Mouse (Mus musculus): ENCODE data around the gene Gm21987.
A peak's percentile ranks its signal among the peaks of the same experiment; 100 is the strongest.
"Not testable (repeated sequence)": the region's sequence is repeated elsewhere in the genome, so short reads cannot be mapped to it uniquely, and the experiment has no call there.

Gene Gm21987

DNA sequence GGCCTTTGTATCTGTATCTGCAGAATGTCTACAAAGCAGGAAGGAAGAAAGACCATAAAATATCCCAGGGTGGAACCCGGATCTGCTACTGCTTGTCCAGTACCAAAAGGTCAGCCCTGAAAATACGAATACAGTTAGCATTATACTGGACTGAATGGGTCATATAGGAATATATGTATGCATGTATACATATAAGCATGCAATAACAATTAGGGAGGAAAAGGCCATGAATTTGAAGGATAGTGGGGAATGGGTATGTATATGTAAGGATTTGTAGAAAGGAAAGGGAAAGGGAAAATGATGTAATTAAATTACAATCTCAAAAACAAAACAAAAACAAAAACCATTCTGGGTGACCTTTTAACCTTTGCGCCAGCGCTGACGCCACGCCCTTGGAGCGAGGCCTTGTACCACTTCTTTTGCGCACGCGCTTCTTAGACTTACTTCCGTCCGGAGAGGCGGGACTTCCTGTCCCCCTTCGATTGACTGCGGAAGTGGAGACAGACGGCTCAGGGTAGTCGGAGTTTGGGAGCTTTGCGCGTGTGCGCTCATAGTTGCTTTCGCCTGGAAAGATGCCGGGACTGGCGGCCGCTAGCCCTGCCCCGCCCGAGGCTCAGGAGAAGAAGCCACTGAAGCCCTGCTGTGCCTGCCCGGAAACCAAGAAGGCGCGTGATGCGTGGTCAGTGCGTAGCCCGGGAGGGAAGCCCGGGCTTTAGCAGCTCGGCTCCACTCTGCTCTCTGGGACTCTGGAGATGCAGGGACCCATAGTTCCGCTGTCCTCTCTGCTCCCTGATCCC lies at the start of gene Gm21987, which contains the start of gene Cox17:
Gm21987 (plus strand) TSS at position 512 of the 797 bp plus-strand sequence.
Cox17 (plus strand) TSS at position 463 of the 797 bp plus-strand sequence.
- DNase-seq (ENCODE audit: low spot score): peak; percentile 92

DNA sequence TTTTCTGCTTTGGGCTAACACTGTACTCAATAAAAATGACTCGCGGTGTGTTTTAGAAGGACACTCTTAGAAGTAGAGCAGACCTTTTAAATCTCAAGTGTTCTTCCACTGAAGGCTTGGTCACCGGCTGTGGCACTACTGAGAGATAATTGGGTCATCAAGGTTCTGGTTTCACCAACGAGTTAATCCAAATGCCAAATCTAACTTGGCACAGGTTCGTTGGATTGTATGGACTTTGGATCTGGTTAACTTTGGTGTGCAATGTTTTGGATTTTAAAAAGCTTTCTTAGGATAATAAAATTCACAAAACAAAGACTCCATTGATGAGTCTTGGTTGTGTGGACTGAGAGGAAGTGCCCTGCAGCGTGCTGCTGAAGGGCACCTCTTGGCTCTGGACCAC lies 48.4 kb upstream of the Gm21987 start:
- no peak for DNase-seq (ENCODE audit: low spot score)

DNA sequence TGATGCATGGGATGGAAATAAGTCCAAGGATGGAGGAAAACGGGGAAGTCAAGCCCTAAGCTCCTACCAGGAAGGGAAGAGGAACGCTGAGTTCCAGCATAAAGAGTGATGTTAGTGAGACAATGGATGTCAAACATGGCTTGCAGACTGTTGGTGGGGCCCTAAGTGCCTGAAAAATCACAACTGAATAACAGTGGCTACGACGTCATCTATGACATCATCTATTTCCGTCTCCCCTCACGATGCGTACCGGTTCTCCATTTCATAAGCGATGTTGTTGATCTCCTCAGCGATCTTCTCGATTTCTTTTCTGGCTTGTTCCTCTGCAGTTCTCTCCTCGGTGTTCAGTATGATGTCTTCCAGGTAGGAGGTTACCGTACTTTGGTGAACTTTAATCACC lies 44.5 kb upstream of the Gm21987 start:
- no peak for DNase-seq (ENCODE audit: low spot score)

DNA sequence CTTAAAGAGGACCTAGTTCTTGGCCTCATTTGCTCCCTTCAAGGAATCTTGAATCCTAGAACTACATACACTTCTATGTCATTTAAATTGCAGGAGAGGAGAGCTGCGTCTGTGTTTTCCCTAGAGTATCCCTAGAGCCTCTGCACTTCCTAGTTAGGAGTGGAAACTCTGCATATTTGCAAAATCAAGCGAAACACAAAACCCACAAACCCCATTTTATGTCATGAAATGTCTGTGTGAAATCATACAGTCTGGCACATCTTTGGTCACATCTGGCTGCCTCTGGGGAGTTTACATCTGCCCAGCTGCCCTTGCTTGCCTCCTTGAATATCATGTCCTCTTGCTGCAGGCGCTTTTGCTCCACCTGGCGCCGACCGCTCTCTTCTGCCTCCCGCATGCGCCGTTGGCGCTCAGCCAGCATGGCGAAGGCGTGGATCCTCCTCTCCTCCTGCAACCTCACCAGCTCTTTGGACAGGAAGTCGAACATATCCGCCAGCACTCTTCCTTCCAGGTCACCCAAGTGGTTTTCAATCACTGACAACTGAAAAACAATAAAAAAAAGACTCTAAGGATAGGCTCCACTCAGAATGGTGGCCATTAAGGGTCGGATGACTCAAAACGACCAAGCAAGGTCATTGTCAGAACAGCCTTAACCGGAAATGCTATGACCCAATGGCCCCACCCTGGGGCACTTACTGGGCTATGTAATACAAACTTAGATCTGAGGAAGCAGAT lies 42.2 kb upstream of the Gm21987 start:
- peak; percentile 26 for DNase-seq (ENCODE audit: low spot score)

GRCm38 (mm10) chr16:38306571-38307220 lies 40.1 kb upstream of the Gm21987 start:
- peak; percentile 18 for DNase-seq (ENCODE audit: low spot score)

GRCm38 (mm10) chr16:38307221-38307605 lies 39.6 kb upstream of the Gm21987 start:
- DNase-seq (ENCODE audit: low spot score): no peak

GRCm38 (mm10) chr16:38307651-38308050 lies 39.2 kb upstream of the Gm21987 start:
- no peak for DNase-seq (ENCODE audit: low spot score)

DNA sequence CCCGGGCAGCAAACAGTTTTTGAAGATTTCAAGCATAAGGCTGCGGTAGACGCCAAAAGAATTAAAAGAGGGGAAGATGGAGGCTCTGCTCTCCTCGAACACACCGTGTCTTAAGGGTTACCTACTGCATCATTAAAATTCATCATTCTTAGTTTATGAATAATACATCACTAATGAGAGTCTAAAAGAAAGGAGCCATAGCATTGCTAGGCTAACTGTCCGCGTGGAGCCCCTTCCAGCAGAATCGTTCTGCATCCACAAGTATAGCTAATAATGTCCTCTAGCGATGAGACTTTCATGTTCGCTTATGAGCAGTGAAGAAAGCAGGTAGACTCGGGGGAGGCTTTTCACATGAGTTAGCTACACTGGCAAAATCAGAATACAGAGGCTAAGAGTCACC lies 38.6 kb upstream of the Gm21987 start:
- no peak for DNase-seq (ENCODE audit: low spot score)

GRCm38 (mm10) chr16:38318492-38318891 lies 28.3 kb upstream of the Gm21987 start:
- DNase-seq (ENCODE audit: low spot score): no peak

GRCm38 (mm10) chr16:38319087-38319486 lies 27.8 kb upstream of the Gm21987 start:
- no peak for DNase-seq (ENCODE audit: low spot score)

- no peak for DNase-seq (ENCODE audit: low spot score)
Measured at GRCm38 (mm10) chr16:38321452-38321935, 25.3 kb upstream of the Gm21987 start.

- no peak for DNase-seq (ENCODE audit: low spot score)
Measured at GRCm38 (mm10) chr16:38324311-38324710, 22.5 kb upstream of the Gm21987 start.

- no peak for DNase-seq (ENCODE audit: low spot score)
Measured at GRCm38 (mm10) chr16:38326778-38327397, 20.0 kb upstream of the Gm21987 start.

DNA sequence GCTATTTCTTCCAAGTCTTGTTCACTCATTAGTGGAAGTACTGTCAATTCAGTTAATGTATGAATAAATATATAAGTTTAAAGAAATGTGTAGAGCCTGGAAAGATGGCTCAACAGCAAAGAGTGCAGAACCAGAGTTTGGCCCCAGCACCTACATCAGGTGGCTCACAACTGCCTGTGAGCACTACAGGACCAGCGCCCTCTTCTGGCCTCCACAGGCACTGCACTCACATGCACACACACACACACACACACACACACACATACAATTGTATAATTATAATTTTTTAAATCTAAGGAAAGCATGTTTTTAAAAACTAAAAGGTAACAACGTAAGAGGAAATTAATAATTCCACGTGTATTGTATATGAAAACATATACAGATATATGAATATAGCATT lies 17.5 kb upstream of the Gm21987 start:
- no peak for DNase-seq (ENCODE audit: low spot score)

DNA sequence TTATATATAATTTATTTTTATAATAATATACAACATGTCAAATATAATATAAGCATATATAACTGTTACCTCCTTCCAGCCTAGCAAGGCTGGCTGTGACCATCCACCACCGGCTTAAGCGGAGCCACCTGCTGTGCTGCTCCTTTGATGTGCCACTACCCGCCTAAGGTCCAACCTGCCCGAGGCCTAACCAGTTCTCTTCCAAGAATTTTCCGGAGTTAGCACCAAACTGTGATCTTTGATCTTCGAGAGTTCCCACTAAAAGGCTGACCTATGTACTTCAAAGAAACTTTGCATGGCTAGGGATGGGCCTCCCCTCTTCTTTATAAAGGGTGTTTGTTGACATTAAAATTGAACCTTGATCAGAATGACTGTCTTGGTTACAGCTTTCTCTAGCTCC lies 12.4 kb upstream of the Gm21987 start:
- peak; percentile 77 for DNase-seq (ENCODE audit: low spot score)

DNA sequence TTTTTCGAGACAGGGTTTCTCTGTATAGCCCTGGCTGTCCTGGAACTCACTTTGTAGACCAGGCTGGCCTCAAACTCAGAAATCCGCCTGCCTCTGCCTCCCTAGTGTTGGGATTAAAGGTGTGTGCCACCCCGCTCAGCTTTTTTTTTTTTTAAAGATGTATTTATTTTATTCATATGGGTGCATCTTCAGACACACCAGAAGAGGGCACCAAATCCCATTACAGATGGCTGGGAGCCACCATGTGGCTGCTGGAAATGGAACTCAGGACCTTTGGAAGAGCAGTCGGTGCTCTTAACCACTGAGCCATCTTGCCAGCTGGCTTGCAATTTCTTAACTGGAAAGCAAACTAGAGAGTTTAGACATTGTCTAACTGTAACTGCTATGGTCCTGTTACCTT lies 8.8 kb upstream of the Gm21987 start:
- DNase-seq (ENCODE audit: low spot score): not testable (repeated sequence)

GRCm38 (mm10) chr16:38341396-38342324 lies 5.2 kb upstream of the Gm21987 start, which contains the start of gene Maats1:
Maats1 (minus strand) TSS chr16:38342143.
- DNase-seq (ENCODE audit: low spot score): peak; percentile 92

GRCm38 (mm10) chr16:38344941-38345725 lies 1.7 kb upstream of the Gm21987 start:
- DNase-seq (ENCODE audit: low spot score): peak; percentile 57

- no peak for DNase-seq (ENCODE audit: low spot score)
Measured at GRCm38 (mm10) chr16:38347588-38347987, 748 bp downstream of the Gm21987 start.

DNA sequence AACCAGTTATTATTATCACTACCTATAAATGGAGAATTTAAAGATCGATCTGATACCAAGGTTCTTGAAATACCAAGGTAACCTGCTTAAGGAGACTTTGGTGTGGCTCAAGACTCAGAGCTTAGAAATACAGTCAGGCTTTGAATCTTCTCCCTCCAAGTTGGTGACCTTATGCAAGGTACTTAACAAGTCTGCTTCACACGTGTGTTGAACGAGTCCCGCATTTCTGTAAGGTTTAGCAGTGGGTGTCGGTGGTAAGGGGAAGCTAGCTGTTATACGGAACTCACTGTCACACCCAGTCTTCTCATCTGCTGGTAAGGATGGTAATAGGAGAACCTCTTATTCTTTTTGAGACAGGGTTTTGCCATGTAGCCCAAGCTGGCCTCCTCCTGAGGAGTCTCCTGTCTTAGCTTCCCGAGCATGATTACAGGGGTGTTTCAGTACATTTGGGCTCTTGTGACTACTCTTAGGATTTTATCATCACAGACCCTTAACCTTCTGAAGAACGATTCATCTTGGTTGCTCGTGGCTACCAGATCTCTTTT lies 1.4 kb downstream of the Gm21987 start:
- no peak for DNase-seq (ENCODE audit: low spot score)

Data from yolk sac, embryonic 10.5 days (tissue).